Mouse (Mus musculus) cerebellum, adult 2 months (tissue): ENCODE data around the gene Fndc3b. TPM values are rescaled to one million over a fixed set of nuclear protein-coding genes. Genes with fewer than 3 reads are reported as not detected.

ENCODE experiments used
- DNase-seq, 2 experiments: peaks; one replicate each; pipeline ENCODE4 v3.0.0; 2021
- H3K27ac ChIP-seq: fragments of 200-500 bp; 2 replicates; pipeline ENCODE4 v1.5.1; 2012; ENCODE audit warnings: low read length, control low read depth, inconsistent platforms; ENCODE audit not compliant: insufficient read depth
- H3K27me3 ChIP-seq: fragments of 200-500 bp; 2 replicates; pipeline ENCODE4 v1.6.1; 2012; ENCODE audit warnings: inconsistent platforms, mild to moderate bottlenecking, low read length, moderate library complexity; ENCODE audit not compliant: control insufficient read depth, insufficient read depth
- H3K4me1 ChIP-seq: fragments of 200-500 bp; 2 replicates; pipeline ENCODE4 v1.6.1; 2011; ENCODE audit warnings: low read length; ENCODE audit not compliant: control insufficient read depth, insufficient read depth
- H3K4me3 ChIP-seq: fragments of 200-500 bp; replicated peaks from 2 replicates; pipeline ENCODE3; 2011; ENCODE audit warnings: mild to moderate bottlenecking, low read depth, low read length, control low read depth; ENCODE audit not compliant: insufficient read depth
- CTCF ChIP-seq: fragments of 200-500 bp; IDR thresholded peaks from 2 replicates; pipeline ENCODE4 v1.5.1; 2011; ENCODE audit warnings: low read depth, mild to moderate bottlenecking, control low read depth, low read length, moderate library complexity, borderline replicate concordance; ENCODE audit not compliant: insufficient read depth
- POLR2A ChIP-seq: fragments of 200-500 bp; IDR thresholded peaks from 2 replicates; pipeline ENCODE4 v1.6.1; 2011; ENCODE audit warnings: low read length, control low read depth, borderline replicate concordance; ENCODE audit not compliant: insufficient read depth
- WGBS: fragments of 180-500 bp; shearing (Covaris S2); methylation state at CpG from one replicate; pipeline ENCODE4 v1.1.7; 2018; 5-methylcytosine and 5-hydroxymethylcytosine counted together
- polyA plus RNA-seq: library from polyadenylated mRNA; depleted of rRNA; stranded (reverse); fragments of >200 nt; gene quantifications from 2 replicates; pipeline ENCODE4 v1.2.3, GENCODE M21; 2012

The Fndc3b gene
- polyA plus RNA-seq, 1 experiment, result 4.1 TPM

- DNase-seq, result no peak
- H3K4me3 ChIP-seq, result no peak overlapping the region
- TF ChIP-seq CTCF (no peak), POLR2A (no peak)
- no peaks in the 10 kb centered on the region; the same call in 1 of the 2 replicates for H3K4me1 ChIP-seq
- no peaks in the 10 kb centered on the region for H3K27me3 ChIP-seq
- WGBS, result 98% methylated on average over 3 of the region's 3 CpGs
- H3K27ac ChIP-seq, result no peak overlapping the region
Observed at GRCm38 (mm10) chr3:27506886-27507285, 204.2 kb downstream of the Fndc3b start.

- Histone ChIP-seq H3K4me3 (no peak overlapping the region), H3K27me3 (no peaks in the 10 kb centered on the region), H3K4me1 (no peaks in the 10 kb centered on the region; the same call in 1 of the 2 replicates), H3K27ac (no peak overlapping the region)
- TF ChIP-seq POLR2A (no peak), CTCF (no peak)
- no peak for DNase-seq
- WGBS, result 39% methylated on average over 3 of the region's 3 CpGs
Observed at GRCm38 (mm10) chr3:27505582-27505981, 205.5 kb downstream of the Fndc3b start.

GRCm38 (mm10) chr3:27503279-27504038, 207.6 kb downstream of the Fndc3b start:
- Histone ChIP-seq H3K27me3 (no peaks in the 10 kb centered on the region), H3K4me1 (no peaks in the 10 kb centered on the region; the same call in 1 of the 2 replicates), H3K27ac (no peak overlapping the region), H3K4me3 (no peak overlapping the region)
- no peak for DNase-seq
- 94% methylated on average over 7 of the region's 7 CpGs for WGBS
- TF ChIP-seq POLR2A (no peak), CTCF (no peak)

- Histone ChIP-seq H3K27ac (no peak overlapping the region), H3K4me3 (no peak overlapping the region), H3K27me3 (no peaks in the 10 kb centered on the region), H3K4me1 (no peaks in the 10 kb centered on the region; the same call in 1 of the 2 replicates)
- no peak for DNase-seq
- WGBS, result 71% methylated on average over 14 of the region's 14 CpGs
- no peak for TF ChIP-seq POLR2A
- TF ChIP-seq CTCF, result no peak
Observed at GRCm38 (mm10) chr3:27495296-27496073, 215.6 kb downstream of the Fndc3b start.

GRCm38 (mm10) chr3:27494698-27495097, 216.4 kb downstream of the Fndc3b start:
- Histone ChIP-seq H3K4me3 (no peak overlapping the region), H3K27me3 (no peaks in the 10 kb centered on the region), H3K27ac (no peak overlapping the region), H3K4me1 (no peaks in the 10 kb centered on the region; the same call in 1 of the 2 replicates)
- TF ChIP-seq CTCF (no peak), POLR2A (no peak)
- 58% methylated on average over 6 of the region's 6 CpGs for WGBS
- DNase-seq, result no peak

GRCm38 (mm10) chr3:27494066-27494465, 217.0 kb downstream of the Fndc3b start:
- DNase-seq, result no peak
- Histone ChIP-seq H3K4me3 (no peak overlapping the region), H3K4me1 (no peaks in the 10 kb centered on the region; the same call in 1 of the 2 replicates), H3K27me3 (no peaks in the 10 kb centered on the region), H3K27ac (no peak overlapping the region)
- WGBS, result 87% methylated on average over 8 of the region's 8 CpGs
- TF ChIP-seq POLR2A, result no peak
- no peak for TF ChIP-seq CTCF

- Histone ChIP-seq H3K4me3 (no peak overlapping the region), H3K27me3 (no peaks in the 10 kb centered on the region), H3K4me1 (no peaks in the 10 kb centered on the region; the same call in 1 of the 2 replicates), H3K27ac (no peak overlapping the region)
- DNase-seq, result no peak
- 29% methylated on average over 6 of the region's 6 CpGs for WGBS
- no peak for TF ChIP-seq CTCF
- no peak for TF ChIP-seq POLR2A
Observed at GRCm38 (mm10) chr3:27491821-27492220, 219.3 kb downstream of the Fndc3b start.

GRCm38 (mm10) chr3:27491367-27491766, 219.7 kb downstream of the Fndc3b start:
- no peaks in the 10 kb centered on the region; the same call in 1 of the 2 replicates for H3K4me1 ChIP-seq
- no peak for TF ChIP-seq CTCF
- TF ChIP-seq POLR2A, result no peak
- WGBS, result 82% methylated on average over 8 of the region's 8 CpGs
- DNase-seq, result no peak
- H3K4me3 ChIP-seq, result no peak overlapping the region
- H3K27me3 ChIP-seq, result no peaks in the 10 kb centered on the region
- no peak overlapping the region for H3K27ac ChIP-seq
